Mouse (Mus musculus) T-helper 2 cell (primary cell): ENCODE measurements at regions not wholly inside any gene's neighbourhood (a gene's known extent, or its start where the extent isn't known, plus 50 kb on each side); places are given as distances from the start of the nearest gene placed in this dataset.
"Not testable (repeated sequence)": the region's sequence is repeated elsewhere in the genome, so short reads cannot be mapped to it uniquely, and the experiment has no call there.

Experiments
- in situ Hi-C: fragments of 300-600 bp; cut with MboI, MseI; formaldehyde crosslinking; loops from one replicate; pipeline ENCODE4 v1.15.1; 2025; ENCODE audit warnings: high pct_unique_total_duplicates

DNA sequence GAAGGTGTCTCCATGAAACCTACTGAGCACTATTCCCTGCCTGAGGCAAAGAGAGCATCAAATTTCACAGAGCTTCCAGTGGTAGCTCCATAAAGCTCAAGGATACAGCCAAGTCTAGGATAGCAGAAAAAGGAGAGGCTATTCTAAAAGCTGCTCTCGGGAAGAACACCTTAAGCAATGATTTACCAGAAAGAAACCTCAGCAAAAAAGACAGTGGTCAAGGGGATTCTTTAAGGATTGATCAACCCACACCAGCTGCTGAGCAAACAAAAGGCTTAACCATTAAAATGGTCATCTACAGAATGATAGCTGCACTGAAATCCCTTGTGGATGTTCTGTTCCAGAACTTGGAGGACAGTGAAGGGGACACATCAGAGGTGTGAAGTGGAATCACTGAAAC lies 78.3 kb upstream of the Gm904 start:
- in situ Hi-C loops = loop anchor here (10.0 kb wide), 1 partner anchor 50 kb away; no protein-coding TSS in a partner anchor

DNA sequence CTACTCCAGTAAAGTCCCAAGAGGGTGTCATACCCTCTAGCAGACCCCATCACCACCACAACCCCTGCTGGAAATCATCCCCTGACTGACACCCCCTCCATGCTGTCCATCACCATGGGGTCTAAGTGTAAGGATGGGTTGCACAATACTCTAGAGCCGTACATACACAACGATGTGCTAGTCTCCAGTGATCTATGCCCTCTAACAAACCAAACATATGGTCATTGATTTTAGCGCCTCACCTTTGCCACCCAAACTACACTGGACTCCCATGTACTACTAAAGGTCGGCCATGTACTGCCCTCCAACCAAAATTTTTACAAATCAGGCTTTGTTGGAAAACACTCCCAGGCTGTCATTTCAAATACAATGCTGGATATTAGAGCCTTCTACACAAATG lies 64.1 kb upstream of the Gm904 start:
- in situ Hi-C loops = not testable (repeated sequence)

DNA sequence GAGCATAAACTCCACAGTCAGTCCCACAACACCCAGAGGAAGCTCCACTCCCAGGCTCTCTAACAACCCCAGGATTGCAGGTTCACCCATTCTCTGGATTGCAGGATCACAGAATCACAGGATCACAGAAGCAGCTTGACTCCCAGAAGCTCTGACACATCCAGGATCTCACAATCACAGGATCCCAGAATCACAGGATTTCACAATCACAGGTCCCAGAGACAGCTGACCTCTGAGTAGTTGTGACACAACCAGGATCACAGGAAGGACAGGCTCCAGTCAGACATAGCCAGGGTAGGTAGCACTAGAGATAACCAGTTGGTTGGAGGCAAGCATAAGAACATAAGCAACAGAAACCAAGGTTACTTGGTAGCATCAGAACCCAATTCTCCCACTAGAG lies 52.6 kb upstream of the Gm904 start:
- in situ Hi-C loops = not testable (repeated sequence)
